ENCODE assay signal across 8 mouse cellular contexts in the genomic region with DNA sequence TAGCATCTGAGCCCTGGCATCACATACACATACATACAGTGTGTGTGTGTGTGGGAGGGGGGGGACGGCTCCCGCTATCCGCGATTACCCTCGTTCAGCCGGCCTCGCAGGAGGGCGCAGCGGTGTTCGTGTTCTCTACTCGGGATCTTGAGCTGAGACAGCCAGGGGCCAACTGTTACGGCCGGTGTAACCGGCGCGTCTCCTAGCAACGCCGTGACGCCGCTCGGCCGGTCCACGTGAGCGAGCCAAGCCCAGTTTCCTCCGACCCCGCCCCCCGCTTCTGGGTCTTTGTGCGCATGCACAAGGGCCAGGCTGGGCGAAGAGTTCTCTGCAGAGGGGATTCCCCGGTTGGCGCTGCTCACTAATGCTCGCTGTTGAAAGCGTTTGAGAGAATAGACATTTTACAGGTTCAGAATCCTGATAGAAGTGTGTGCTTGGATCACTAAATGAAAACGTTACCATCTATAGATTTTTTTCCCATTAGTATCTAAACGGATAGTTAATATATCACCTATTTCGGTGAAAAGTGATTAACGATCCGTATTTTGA. TPM values are rescaled to one million over a fixed set of nuclear protein-coding genes. Genes with fewer than 3 reads are reported as not detected.
A peak's percentile ranks its signal among the peaks of the same experiment; 100 is the strongest.
DNase-seq lines count a peak whose midpoint lies in the region; ATAC-seq lines count a peak whose summit lies in the region.

No protein-coding gene starts in this region.

- 3% methylated on average over 38 of the region's 38 CpGs for WGBS in forebrain, embryonic 10.5 days
- 3% methylated on average over 38 of the region's 38 CpGs for WGBS in heart, embryonic 16.5 days
- WGBS in liver, embryonic 15.5 days (ENCODE audit: insufficient replicate concordance) = 1% methylated on average over 38 of the region's 38 CpGs
- WGBS in neural tube, embryonic 12.5 days = 1% methylated on average over 38 of the region's 38 CpGs

- H3K4me2 ChIP-seq in heart, embryonic 16.5 days (ENCODE audit: low read depth, low read length) = peak overlapping the region; percentile 96
- peak overlapping the region; percentile 86 for H3K4me2 ChIP-seq in liver, embryonic 15.5 days
- peak overlapping the region; percentile 65 for H3K4me2 ChIP-seq in neural tube, embryonic 12.5 days (replicated peaks)

- no peaks in the 10 kb centered on the region for H3K9me3 ChIP-seq in forebrain, embryonic 10.5 days
- H3K9me3 ChIP-seq in heart, embryonic 16.5 days (replicated peaks; ENCODE audit: control insufficient read depth, low read length) = no peaks in the 10 kb centered on the region; the same call in 1 of the 2 replicates
- no peaks in the 10 kb centered on the region for H3K9me3 ChIP-seq in liver, embryonic 15.5 days (replicated peaks)
- H3K9me3 ChIP-seq in neural tube, embryonic 12.5 days = no peaks in the 10 kb centered on the region

- peak; percentile 82 for ATAC-seq in CD4-positive, CD25-positive, alpha-beta regulatory T cell, adult 4 months
- peak; percentile 95 for ATAC-seq in heart, embryonic 16.5 days (replicated peaks; ENCODE audit: extremely low read depth, insufficient read depth, low FRiP score)
- ATAC-seq in liver, embryonic 15.5 days (ENCODE audit: insufficient read depth) = peak; percentile 76
- ATAC-seq in neural tube, embryonic 12.5 days (ENCODE audit: low FRiP score, low read depth) = peak; percentile 92

- peak; percentile 71 for DNase-seq in c-Kit-negative CD71-positive TER-119-positive erythroid progenitor cells, embryonic 14.5 days (ENCODE audit: low read depth, low spot score)
- DNase-seq in forebrain, embryonic 10.5 days (ENCODE audit: extremely low spot score, low spot score) = peak; percentile 96
- peak; percentile 97 to 100 for DNase-seq in kidney, postnatal 36 days
- peak; percentile 74 for DNase-seq in telencephalon, adult 2 months (ENCODE audit: low read depth, low spot score)

- peak overlapping the region; percentile 68 for H3K9ac ChIP-seq in heart, embryonic 16.5 days (ENCODE audit: low read length)
- peak overlapping the region; percentile 35; the same call in 1 of the 2 replicates for H3K9ac ChIP-seq in liver, embryonic 15.5 days
- H3K9ac ChIP-seq in neural tube, embryonic 12.5 days = peak overlapping the region; percentile 30; the same call in 1 of the 2 replicates

- H3K36me3 ChIP-seq in forebrain, embryonic 10.5 days (replicated peaks) = no peaks in the 10 kb centered on the region
- H3K36me3 ChIP-seq in heart, embryonic 16.5 days (ENCODE audit: control insufficient read depth, insufficient read depth) = no peaks in the 10 kb centered on the region
- H3K36me3 ChIP-seq in liver, embryonic 15.5 days (replicated peaks) = no peaks in the 10 kb centered on the region
- H3K36me3 ChIP-seq in neural tube, embryonic 12.5 days = no peaks in the 10 kb centered on the region

- peaks cover 18% of the 10 kb centered on the region for H3K4me1 ChIP-seq in forebrain, embryonic 10.5 days
- peaks cover 2% of the 10 kb centered on the region; the same call in 1 of the 2 replicates for H3K4me1 ChIP-seq in heart, embryonic 16.5 days (ENCODE audit: control insufficient read depth, insufficient read depth, low read length)
- H3K4me1 ChIP-seq in liver, embryonic 15.5 days (replicated peaks) = peaks cover 21% of the 10 kb centered on the region
- H3K4me1 ChIP-seq in neural tube, embryonic 12.5 days = no peaks in the 10 kb centered on the region; the same call in 1 of the 2 replicates

- H3K4me3 ChIP-seq in forebrain, embryonic 10.5 days = peak overlapping the region; percentile 60
- H3K4me3 ChIP-seq in heart, embryonic 16.5 days (ENCODE audit: low read length) = peak overlapping the region; percentile 72
- peak overlapping the region; percentile 59 for H3K4me3 ChIP-seq in liver, embryonic 15.5 days (replicated peaks)
- H3K4me3 ChIP-seq in neural tube, embryonic 12.5 days = peak overlapping the region; percentile 48

- 0 out of 2 replicates have a peak overlapping the region, but pooled peaks have one; percentile 15 for H3K27ac ChIP-seq in forebrain, embryonic 10.5 days
- H3K27ac ChIP-seq in heart, embryonic 16.5 days (ENCODE audit: low read length) = no peak overlapping the region
- H3K27ac ChIP-seq in liver, embryonic 15.5 days (replicated peaks) = no peak overlapping the region
- H3K27ac ChIP-seq in neural tube, embryonic 12.5 days = no peak overlapping the region

- peaks cover 37% of the 10 kb centered on the region for H3K27me3 ChIP-seq in forebrain, embryonic 10.5 days (ENCODE audit: poor library complexity, severe bottlenecking)
- 0 out of 2 replicates have a peak, but pooled peaks cover 6% of the 10 kb centered on the region for H3K27me3 ChIP-seq in heart, embryonic 16.5 days (ENCODE audit: control insufficient read depth, insufficient read depth, low read length)
- H3K27me3 ChIP-seq in liver, embryonic 15.5 days = peaks cover 24% of the 10 kb centered on the region
- H3K27me3 ChIP-seq in neural tube, embryonic 12.5 days (replicated peaks) = peaks cover 7% of the 10 kb centered on the region; the same call in 1 of the 2 replicates

RNA-seq across cellular contexts. Expression of a gene that starts 3.5 kb away (rescaled TPM):
- polyA plus RNA-seq in CD4-positive, CD25-positive, alpha-beta regulatory T cell, adult 4 months (2017; shearing (Covaris generic)) = not detected
- polyA plus RNA-seq in forebrain, embryonic 10.5 days (2016; fragmentation: Nextera tagmentation; extraction: Ambion mirVana) = 0.30 TPM in 1 of 2 replicates, not detected in the other
- polyA plus RNA-seq in heart, embryonic 16.5 days (2015; fragmentation: Nextera tagmentation; extraction: Ambion mirVana) = 2.7 and 3.9 TPM in 2 replicates
- polyA plus RNA-seq in liver, embryonic 15.5 days (2015; fragmentation: Nextera tagmentation; extraction: Ambion mirVana) = 0.26 TPM in 1 of 2 replicates, not detected in the other
- polyA plus RNA-seq in neural tube, embryonic 12.5 days (2016; fragmentation: Nextera tagmentation; extraction: Ambion mirVana) = 0.52 and 1.1 TPM in 2 replicates

RNA-seq across cellular contexts. Expression of a gene that starts 5.0 kb away (rescaled TPM):
- polyA plus RNA-seq in CD4-positive, CD25-positive, alpha-beta regulatory T cell, adult 4 months (2017; shearing (Covaris generic)) = 10 to 100 TPM; 16.8 to 19.8 TPM
- 7.5 and 10.2 TPM in 2 replicates for polyA plus RNA-seq in forebrain, embryonic 10.5 days (2016; fragmentation: Nextera tagmentation; extraction: Ambion mirVana)
- 3.9 and 5.3 TPM in 2 replicates for polyA plus RNA-seq in heart, embryonic 16.5 days (2015; fragmentation: Nextera tagmentation; extraction: Ambion mirVana)
- 4.3 and 4.9 TPM in 2 replicates for polyA plus RNA-seq in liver, embryonic 15.5 days (2015; fragmentation: Nextera tagmentation; extraction: Ambion mirVana)
- polyA plus RNA-seq in neural tube, embryonic 12.5 days (2016; fragmentation: Nextera tagmentation; extraction: Ambion mirVana) = 8.1 and 8.5 TPM in 2 replicates

RNA-seq across cellular contexts. Expression of a gene that starts 21.9 kb away (rescaled TPM):
- polyA plus RNA-seq in CD4-positive, CD25-positive, alpha-beta regulatory T cell, adult 4 months (2017; shearing (Covaris generic)) = not detected
- not detected in 2 replicates for polyA plus RNA-seq in forebrain, embryonic 10.5 days (2016; fragmentation: Nextera tagmentation; extraction: Ambion mirVana)
- not detected in 2 replicates for polyA plus RNA-seq in heart, embryonic 16.5 days (2015; fragmentation: Nextera tagmentation; extraction: Ambion mirVana)
- polyA plus RNA-seq in liver, embryonic 15.5 days (2015; fragmentation: Nextera tagmentation; extraction: Ambion mirVana) = not detected in 2 replicates
- not detected in 2 replicates for polyA plus RNA-seq in neural tube, embryonic 12.5 days (2016; fragmentation: Nextera tagmentation; extraction: Ambion mirVana)

RNA-seq across cellular contexts. Expression of a gene that starts 55.9 kb away (rescaled TPM):
- 1 to 10 TPM in 1 of 2 experiments, under 1 TPM in 1; 0.90 to 1.1 TPM for polyA plus RNA-seq in CD4-positive, CD25-positive, alpha-beta regulatory T cell, adult 4 months (2017; shearing (Covaris generic))
- polyA plus RNA-seq in forebrain, embryonic 10.5 days (2016; fragmentation: Nextera tagmentation; extraction: Ambion mirVana) = 39.0 and 43.7 TPM in 2 replicates
- polyA plus RNA-seq in heart, embryonic 16.5 days (2015; fragmentation: Nextera tagmentation; extraction: Ambion mirVana) = 5.5 and 5.8 TPM in 2 replicates
- polyA plus RNA-seq in liver, embryonic 15.5 days (2015; fragmentation: Nextera tagmentation; extraction: Ambion mirVana) = 5.0 and 5.8 TPM in 2 replicates
- 26.1 and 27.7 TPM in 2 replicates for polyA plus RNA-seq in neural tube, embryonic 12.5 days (2016; fragmentation: Nextera tagmentation; extraction: Ambion mirVana)
